Mouse (Mus musculus): Measurements from ENCODE around the gene Mrps18b.
A peak's percentile ranks its signal among the peaks of the same experiment; 100 is the strongest.

DNA sequence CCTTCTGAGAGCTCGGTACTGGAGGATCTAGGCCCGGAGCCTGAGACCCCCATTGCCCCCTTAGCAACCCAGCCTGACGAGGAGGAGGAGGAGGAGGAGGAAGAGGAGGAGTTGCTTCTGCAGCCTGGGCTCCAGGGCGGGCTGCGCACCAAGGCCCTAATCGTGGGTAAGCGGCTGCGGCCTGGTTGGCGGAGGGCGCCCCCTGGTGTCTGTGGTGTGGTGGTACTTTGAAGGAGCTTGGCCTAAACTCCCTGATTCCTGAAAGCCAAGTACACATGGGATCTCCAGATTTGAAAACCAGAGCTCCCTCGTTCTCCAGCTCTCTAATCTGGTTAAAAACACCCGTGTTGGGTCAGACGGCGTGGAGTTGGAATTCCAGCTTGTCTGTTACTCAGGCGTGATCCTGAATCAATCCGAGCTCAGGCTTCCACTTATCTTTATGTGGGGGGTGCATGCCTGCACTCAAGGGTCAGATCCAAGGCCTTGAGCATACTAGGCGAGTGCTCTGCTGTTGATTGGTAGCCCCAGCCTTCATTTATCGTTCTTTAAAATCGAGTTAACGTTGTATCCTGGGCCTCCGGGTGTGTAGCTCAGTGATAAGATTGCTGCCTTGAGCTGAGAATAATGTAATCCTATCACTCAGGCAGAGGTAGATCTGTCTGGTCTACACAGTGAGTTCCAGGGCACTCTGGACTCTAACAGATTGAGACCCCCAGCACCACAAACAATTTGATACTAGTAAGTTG lies 42.2 kb downstream of the Mrps18b start:
- TF ChIP-seq CTCF (IDR thresholded peaks at IDR 0.05; ENCODE audit: borderline replicate concordance, control insufficient read depth, extremely low read depth, insufficient read depth, low read length, poor library complexity) = peak; percentile 90
- 0 out of 2 replicates have a peak, but pooled peaks have one; percentile 22 for TF ChIP-seq POLR2A (IDR thresholded peaks at IDR 0.05; ENCODE audit: control insufficient read depth, extremely low read depth, insufficient read depth, low read length, poor library complexity)
